Mouse (Mus musculus): ENCODE measurements around the gene Klc2. TPM values are rescaled to one million over a fixed set of nuclear protein-coding genes. Genes with fewer than 3 reads are reported as not detected.

The Klc2 gene
- polyA plus RNA-seq, 1 experiment from 2014 or later, result 24.5 TPM

- H3K9ac ChIP-seq (ENCODE audit: low read depth, low read length), result peak within 1 kb of the TSS; percentile 47; the same call in 1 of the 2 replicates
- H3K36me3 ChIP-seq (ENCODE audit: control insufficient read depth, insufficient read depth, low read length), result peaks cover 4% of the 10 kb centered on the region; the same call in 1 of the 2 replicates
- peak within 1 kb of the TSS; percentile 67 for H3K4me2 ChIP-seq (replicated peaks; ENCODE audit: low read depth, low read length)
- H3K27me3 ChIP-seq (ENCODE audit: control insufficient read depth, insufficient read depth, low read length), result peaks cover 62% of the 10 kb centered on the region
- 1% methylated on average over 69 of the region's 69 CpGs for WGBS
- peak within 1 kb of the TSS; percentile 51 for H3K4me3 ChIP-seq (ENCODE audit: low read length)
- H3K9me3 ChIP-seq (ENCODE audit: control insufficient read depth, low read length), result no peaks in the 10 kb centered on the region
- no peak for ATAC-seq (ENCODE audit: low FRiP score, low TSS enrichment)
- H3K27ac ChIP-seq (ENCODE audit: low read depth, low read length), result no peak within 1 kb of the TSS
- peaks cover 13% of the 10 kb centered on the region; the same call in 1 of the 2 replicates for H3K4me1 ChIP-seq (ENCODE audit: control insufficient read depth, insufficient read depth, low read length)
These were observed 33.1 kb downstream of the Klc2 start, which contains the start of gene Tmem151a for GRCm38 (mm10) chr19:5085145-5085863. Gene Tmem151a, minus strand, starts transcription at chr19:5085531.

- H3K9ac ChIP-seq (ENCODE audit: low read depth, low read length), result no peak overlapping the region
- WGBS, result 3% methylated on average over 15 of the region's 15 CpGs
- H3K27ac ChIP-seq (ENCODE audit: low read depth, low read length), result no peak overlapping the region
- H3K36me3 ChIP-seq (ENCODE audit: control insufficient read depth, insufficient read depth, low read length), result peaks cover 2% of the 10 kb centered on the region; the same call in 1 of the 2 replicates
- H3K4me2 ChIP-seq (replicated peaks; ENCODE audit: low read depth, low read length), result peak overlapping the region; percentile 67
- H3K4me1 ChIP-seq (ENCODE audit: control insufficient read depth, insufficient read depth, low read length), result peaks cover 13% of the 10 kb centered on the region; the same call in 1 of the 2 replicates
- peaks cover 67% of the 10 kb centered on the region for H3K27me3 ChIP-seq (ENCODE audit: control insufficient read depth, insufficient read depth, low read length)
- H3K9me3 ChIP-seq (ENCODE audit: control insufficient read depth, low read length), result no peaks in the 10 kb centered on the region
- H3K4me3 ChIP-seq (ENCODE audit: low read length), result peak overlapping the region; percentile 51
- no peak for ATAC-seq (ENCODE audit: low FRiP score, low TSS enrichment)
These were observed 33.6 kb downstream of the Klc2 start for GRCm38 (mm10) chr19:5084834-5085144.

GRCm38 (mm10) chr19:5083961-5084833 is 34.2 kb downstream of the Klc2 start:
- no peaks in the 10 kb centered on the region for H3K36me3 ChIP-seq (ENCODE audit: control insufficient read depth, insufficient read depth, low read length)
- H3K4me1 ChIP-seq (ENCODE audit: control insufficient read depth, insufficient read depth, low read length), result peaks cover 13% of the 10 kb centered on the region; the same call in 1 of the 2 replicates
- H3K9me3 ChIP-seq (ENCODE audit: control insufficient read depth, low read length), result no peaks in the 10 kb centered on the region
- WGBS, result 62% methylated on average over 3 of the region's 3 CpGs
- no peak for ATAC-seq (ENCODE audit: low FRiP score, low TSS enrichment)
- H3K4me3 ChIP-seq (ENCODE audit: low read length), result peak overlapping the region; percentile 51
- H3K9ac ChIP-seq (ENCODE audit: low read depth, low read length), result no peak overlapping the region
- H3K27me3 ChIP-seq (ENCODE audit: control insufficient read depth, insufficient read depth, low read length), result peaks cover 67% of the 10 kb centered on the region
- no peak overlapping the region for H3K27ac ChIP-seq (ENCODE audit: low read depth, low read length)
- no peak overlapping the region for H3K4me2 ChIP-seq (replicated peaks; ENCODE audit: low read depth, low read length)

- Histone ChIP-seq H3K4me3 (ENCODE audit: low read length) (no peak overlapping the region), H3K9me3 (ENCODE audit: control insufficient read depth, low read length) (no peaks in the 10 kb centered on the region), H3K27me3 (ENCODE audit: control insufficient read depth, insufficient read depth, low read length) (peaks cover 67% of the 10 kb centered on the region), H3K4me2 (replicated peaks; ENCODE audit: low read depth, low read length) (no peak overlapping the region), H3K36me3 (ENCODE audit: control insufficient read depth, insufficient read depth, low read length) (no peaks in the 10 kb centered on the region), H3K27ac (ENCODE audit: low read depth, low read length) (no peak overlapping the region), H3K9ac (ENCODE audit: low read depth, low read length) (no peak overlapping the region), H3K4me1 (ENCODE audit: control insufficient read depth, insufficient read depth, low read length) (0 out of 2 replicates have a peak, but pooled peaks cover 7% of the 10 kb centered on the region)
- WGBS, result 66% methylated on average over 24 of the region's 24 CpGs
- no peak for ATAC-seq (ENCODE audit: low FRiP score, low TSS enrichment)
These were observed 35.8 kb downstream of the Klc2 start for GRCm38 (mm10) chr19:5082596-5082995.

GRCm38 (mm10) chr19:5082005-5082404 is 36.4 kb downstream of the Klc2 start:
- H3K4me1 ChIP-seq (ENCODE audit: control insufficient read depth, insufficient read depth, low read length), result 0 out of 2 replicates have a peak, but pooled peaks cover 3% of the 10 kb centered on the region
- no peaks in the 10 kb centered on the region for H3K36me3 ChIP-seq (ENCODE audit: control insufficient read depth, insufficient read depth, low read length)
- H3K4me3 ChIP-seq (ENCODE audit: low read length), result no peak overlapping the region
- peaks cover 67% of the 10 kb centered on the region for H3K27me3 ChIP-seq (ENCODE audit: control insufficient read depth, insufficient read depth, low read length)
- H3K9me3 ChIP-seq (ENCODE audit: control insufficient read depth, low read length), result no peaks in the 10 kb centered on the region
- H3K27ac ChIP-seq (ENCODE audit: low read depth, low read length), result no peak overlapping the region
- ATAC-seq (ENCODE audit: low FRiP score, low TSS enrichment), result no peak
- WGBS, result 72% methylated on average over 15 of the region's 18 CpGs
- no peak overlapping the region for H3K9ac ChIP-seq (ENCODE audit: low read depth, low read length)
- no peak overlapping the region for H3K4me2 ChIP-seq (replicated peaks; ENCODE audit: low read depth, low read length)

- H3K9me3 ChIP-seq (ENCODE audit: control insufficient read depth, low read length), result no peaks in the 10 kb centered on the region
- no peak overlapping the region for H3K27ac ChIP-seq (ENCODE audit: low read depth, low read length)
- no peaks in the 10 kb centered on the region for H3K4me1 ChIP-seq (ENCODE audit: control insufficient read depth, insufficient read depth, low read length)
- H3K4me2 ChIP-seq (replicated peaks; ENCODE audit: low read depth, low read length), result no peak overlapping the region
- peaks cover 49% of the 10 kb centered on the region for H3K27me3 ChIP-seq (ENCODE audit: control insufficient read depth, insufficient read depth, low read length)
- ATAC-seq (ENCODE audit: low FRiP score, low TSS enrichment), result no peak
- WGBS, result 100% methylated on average over 1 of the region's 1 CpGs
- no peaks in the 10 kb centered on the region for H3K36me3 ChIP-seq (ENCODE audit: control insufficient read depth, insufficient read depth, low read length)
- H3K9ac ChIP-seq (ENCODE audit: low read depth, low read length), result no peak overlapping the region
- H3K4me3 ChIP-seq (ENCODE audit: low read length), result no peak overlapping the region
These were observed 39.1 kb downstream of the Klc2 start for GRCm38 (mm10) chr19:5079279-5079678.

- H3K36me3 ChIP-seq (ENCODE audit: control insufficient read depth, insufficient read depth, low read length), result no peaks in the 10 kb centered on the region
- no peaks in the 10 kb centered on the region for H3K9me3 ChIP-seq (ENCODE audit: control insufficient read depth, low read length)
- 38% methylated on average over 5 of the region's 5 CpGs for WGBS
- no peak for ATAC-seq (ENCODE audit: low FRiP score, low TSS enrichment)
- H3K9ac ChIP-seq (ENCODE audit: low read depth, low read length), result 0 out of 2 replicates have a peak overlapping the region, but pooled peaks have one; percentile 14
- peaks cover 22% of the 10 kb centered on the region for H3K4me1 ChIP-seq (ENCODE audit: control insufficient read depth, insufficient read depth, low read length)
- peaks cover 8% of the 10 kb centered on the region for H3K27me3 ChIP-seq (ENCODE audit: control insufficient read depth, insufficient read depth, low read length)
- H3K4me2 ChIP-seq (replicated peaks; ENCODE audit: low read depth, low read length), result no peak overlapping the region
- H3K4me3 ChIP-seq (ENCODE audit: low read length), result no peak overlapping the region
- no peak overlapping the region for H3K27ac ChIP-seq (ENCODE audit: low read depth, low read length)
These were observed 44.8 kb downstream of the Klc2 start for GRCm38 (mm10) chr19:5073518-5073917.

- H3K9me3 ChIP-seq (ENCODE audit: control insufficient read depth, low read length), result no peaks in the 10 kb centered on the region
- peaks cover 12% of the 10 kb centered on the region for H3K27me3 ChIP-seq (ENCODE audit: control insufficient read depth, insufficient read depth, low read length)
- H3K36me3 ChIP-seq (ENCODE audit: control insufficient read depth, insufficient read depth, low read length), result no peaks in the 10 kb centered on the region
- peaks cover 26% of the 10 kb centered on the region for H3K4me1 ChIP-seq (ENCODE audit: control insufficient read depth, insufficient read depth, low read length)
- H3K4me2 ChIP-seq (replicated peaks; ENCODE audit: low read depth, low read length), result peak overlapping the region; percentile 52
- H3K27ac ChIP-seq (ENCODE audit: low read depth, low read length), result peak overlapping the region; percentile 64
- no peak overlapping the region; the same call in 1 of the 2 replicates for H3K9ac ChIP-seq (ENCODE audit: low read depth, low read length)
- peak overlapping the region; percentile 46 for H3K4me3 ChIP-seq (ENCODE audit: low read length)
- 1% methylated on average over 15 of the region's 15 CpGs for WGBS
- ATAC-seq (ENCODE audit: low FRiP score, low TSS enrichment), result peak; percentile 21; the same call in 1 of the 2 replicates
These were observed 45.3 kb downstream of the Klc2 start for GRCm38 (mm10) chr19:5073028-5073427.

Data from kidney, embryonic 14.5 days (tissue).